Mouse (Mus musculus): ENCODE results near the gene 1700010I14Rik. TPM values are rescaled to one million over a fixed set of nuclear protein-coding genes. Genes with fewer than 3 reads are reported as not detected.

Gene 1700010I14Rik
- total RNA-seq (2021) (under 1 TPM; 0.23 to 0.29 TPM), polyA plus RNA-seq (2012; rRNA removed) (0.12 and 0.15 TPM in 2 replicates)
- long read RNA-seq, result 0 reads

GRCm38 (mm10) chr17:8988119-8988807, at the start of gene 1700010I14Rik:
Gene 1700010I14Rik, plus strand, starts transcription at chr17:8988333.
- Histone ChIP-seq H3K79me2 (replicated peaks; ENCODE audit: control insufficient read depth, insufficient read depth, low read length) (no peaks in the 10 kb centered on the region), H3K9ac (ENCODE audit: low read depth, low read length) (no peak within 1 kb of the TSS), H3K27me3 (ENCODE audit: control insufficient read depth, insufficient read depth, low read length) (no peaks in the 10 kb centered on the region), H3K4me1 (ENCODE audit: control insufficient read depth, insufficient read depth, low read length) (no peaks in the 10 kb centered on the region; the same call in 1 of the 2 replicates), H3K36me3 (ENCODE audit: control insufficient read depth, insufficient read depth, low read length) (no peaks in the 10 kb centered on the region), H3K27ac (no peak within 1 kb of the TSS), H3K4me3 (peak within 1 kb of the TSS; percentile 22)
- TF ChIP-seq EP300 (IDR thresholded peaks at IDR 0.05; ENCODE audit: insufficient read depth, low read depth, low read length), result no peak
- TF ChIP-seq CTCF (IDR thresholded peaks at IDR 0.05), result peak; percentile 74
- DNase-seq, result peak; percentile 80 to 83
- 4% methylated on average over 13 of the region's 13 CpGs for WGBS
- intact Hi-C loops (cut with DNase I), result no loop called here

- no peak overlapping the region for H3K27ac ChIP-seq
- no peak for DNase-seq
- no peaks in the 10 kb centered on the region for H3K36me3 ChIP-seq (ENCODE audit: control insufficient read depth, insufficient read depth, low read length)
- WGBS, result 75% methylated on average over 5 of the region's 5 CpGs
- no peak overlapping the region for H3K9ac ChIP-seq (ENCODE audit: low read depth, low read length)
- no peaks in the 10 kb centered on the region for H3K4me1 ChIP-seq (ENCODE audit: control insufficient read depth, insufficient read depth, low read length)
- no peak overlapping the region for H3K4me3 ChIP-seq
- no peaks in the 10 kb centered on the region for H3K27me3 ChIP-seq (ENCODE audit: control insufficient read depth, insufficient read depth, low read length)
- intact Hi-C loops (cut with DNase I), result no loop called here
- no peaks in the 10 kb centered on the region for H3K79me2 ChIP-seq (replicated peaks; ENCODE audit: control insufficient read depth, insufficient read depth, low read length)
- TF ChIP-seq CTCF (IDR thresholded peaks at IDR 0.05) (no peak), POLR2A (IDR thresholded peaks at IDR 0.05; ENCODE audit: insufficient read depth, low read depth, low read length) (no peak), EP300 (IDR thresholded peaks at IDR 0.05; ENCODE audit: insufficient read depth, low read depth, low read length) (no peak)
Measured at GRCm38 (mm10) chr17:8951588-8951987, 36.5 kb upstream of the 1700010I14Rik start.

GRCm38 (mm10) chr17:8952951-8953350, 35.2 kb upstream of the 1700010I14Rik start:
- intact Hi-C loops (cut with DNase I), result no loop called here
- Histone ChIP-seq H3K4me3 (no peak overlapping the region), H3K27me3 (ENCODE audit: control insufficient read depth, insufficient read depth, low read length) (no peaks in the 10 kb centered on the region), H3K27ac (no peak overlapping the region), H3K79me2 (replicated peaks; ENCODE audit: control insufficient read depth, insufficient read depth, low read length) (no peaks in the 10 kb centered on the region), H3K36me3 (ENCODE audit: control insufficient read depth, insufficient read depth, low read length) (no peaks in the 10 kb centered on the region), H3K9ac (ENCODE audit: low read depth, low read length) (no peak overlapping the region), H3K4me1 (ENCODE audit: control insufficient read depth, insufficient read depth, low read length) (no peaks in the 10 kb centered on the region)
- 83% methylated on average over 8 of the region's 8 CpGs for WGBS
- TF ChIP-seq POLR2A (IDR thresholded peaks at IDR 0.05; ENCODE audit: insufficient read depth, low read depth, low read length) (no peak), CTCF (IDR thresholded peaks at IDR 0.05) (no peak), EP300 (IDR thresholded peaks at IDR 0.05; ENCODE audit: insufficient read depth, low read depth, low read length) (no peak)
- no peak for DNase-seq

GRCm38 (mm10) chr17:8958125-8958524, 30.0 kb upstream of the 1700010I14Rik start:
- no peak for DNase-seq

GRCm38 (mm10) chr17:8960386-8960785, 27.7 kb upstream of the 1700010I14Rik start:
- no peak for TF ChIP-seq POLR2A (IDR thresholded peaks at IDR 0.05; ENCODE audit: insufficient read depth, low read depth, low read length)
- no peak for TF ChIP-seq EP300 (IDR thresholded peaks at IDR 0.05; ENCODE audit: insufficient read depth, low read depth, low read length)
- TF ChIP-seq CTCF (IDR thresholded peaks at IDR 0.05), result no peak
- DNase-seq, result no peak
- no peak overlapping the region for H3K4me3 ChIP-seq
- H3K9ac ChIP-seq (ENCODE audit: low read depth, low read length), result no peak overlapping the region
- H3K27ac ChIP-seq, result no peak overlapping the region
- intact Hi-C loops (cut with DNase I), result no loop called here
- H3K79me2 ChIP-seq (replicated peaks; ENCODE audit: control insufficient read depth, insufficient read depth, low read length), result no peaks in the 10 kb centered on the region
- WGBS, result 91% methylated on average over 4 of the region's 4 CpGs
- H3K4me1 ChIP-seq (ENCODE audit: control insufficient read depth, insufficient read depth, low read length), result no peaks in the 10 kb centered on the region
- H3K27me3 ChIP-seq (ENCODE audit: control insufficient read depth, insufficient read depth, low read length), result no peaks in the 10 kb centered on the region
- no peaks in the 10 kb centered on the region for H3K36me3 ChIP-seq (ENCODE audit: control insufficient read depth, insufficient read depth, low read length)

More at GRCm38 (mm10) chr17:8958125-8958524, 30.0 kb upstream of the 1700010I14Rik start:
- Histone ChIP-seq H3K27ac (no peak overlapping the region), H3K79me2 (replicated peaks; ENCODE audit: control insufficient read depth, insufficient read depth, low read length) (no peaks in the 10 kb centered on the region), H3K27me3 (ENCODE audit: control insufficient read depth, insufficient read depth, low read length) (no peaks in the 10 kb centered on the region), H3K36me3 (ENCODE audit: control insufficient read depth, insufficient read depth, low read length) (no peaks in the 10 kb centered on the region), H3K9ac (ENCODE audit: low read depth, low read length) (no peak overlapping the region), H3K4me3 (no peak overlapping the region), H3K4me1 (ENCODE audit: control insufficient read depth, insufficient read depth, low read length) (no peaks in the 10 kb centered on the region)
- TF ChIP-seq POLR2A (IDR thresholded peaks at IDR 0.05; ENCODE audit: insufficient read depth, low read depth, low read length), result no peak
- TF ChIP-seq CTCF (IDR thresholded peaks at IDR 0.05), result no peak
- no peak for TF ChIP-seq EP300 (IDR thresholded peaks at IDR 0.05; ENCODE audit: insufficient read depth, low read depth, low read length)
- 76% methylated on average over 6 of the region's 6 CpGs for WGBS
- intact Hi-C loops (cut with DNase I), result no loop called here

- intact Hi-C loops (cut with DNase I), result no loop called here
- Histone ChIP-seq H3K27ac (no peak overlapping the region), H3K9ac (ENCODE audit: low read depth, low read length) (no peak overlapping the region), H3K4me1 (ENCODE audit: control insufficient read depth, insufficient read depth, low read length) (no peaks in the 10 kb centered on the region), H3K4me3 (no peak overlapping the region), H3K79me2 (replicated peaks; ENCODE audit: control insufficient read depth, insufficient read depth, low read length) (no peaks in the 10 kb centered on the region), H3K36me3 (ENCODE audit: control insufficient read depth, insufficient read depth, low read length) (no peaks in the 10 kb centered on the region), H3K27me3 (ENCODE audit: control insufficient read depth, insufficient read depth, low read length) (no peaks in the 10 kb centered on the region)
- 92% methylated on average over 5 of the region's 5 CpGs for WGBS
- no peak for DNase-seq
- TF ChIP-seq EP300 (IDR thresholded peaks at IDR 0.05; ENCODE audit: insufficient read depth, low read depth, low read length) (no peak), CTCF (IDR thresholded peaks at IDR 0.05) (no peak)
Measured at GRCm38 (mm10) chr17:8961097-8961496, 27.0 kb upstream of the 1700010I14Rik start.
